Mouse (Mus musculus): ENCODE data around the gene Moxd1. TPM values are rescaled to one million over a fixed set of nuclear protein-coding genes. Genes with fewer than 3 reads are reported as not detected.

The Moxd1 gene
- polyA plus RNA-seq, 1 experiment from 2014 or later: 2.0 TPM

GRCm38 (mm10) chr10:24222911-24223310 lies 406 bp upstream of the Moxd1 start:
- Histone ChIP-seq H3K27ac (ENCODE audit: low read length) (no peak overlapping the region), H3K4me1 (replicated peaks; ENCODE audit: control insufficient read depth, insufficient read depth, low read length) (peaks cover 10% of the 10 kb centered on the region), H3K4me3 (replicated peaks; ENCODE audit: low read length) (peak overlapping the region; percentile 46), H3K9ac (replicated peaks; ENCODE audit: low read depth, low read length) (no peak overlapping the region), H3K4me2 (ENCODE audit: low read length) (peak overlapping the region; percentile 88), H3K9me3 (ENCODE audit: control insufficient read depth, low read length) (no peaks in the 10 kb centered on the region), H3K27me3 (replicated peaks; ENCODE audit: control insufficient read depth, insufficient read depth, low read length) (peaks cover 19% of the 10 kb centered on the region), H3K36me3 (ENCODE audit: control insufficient read depth, insufficient read depth) (no peaks in the 10 kb centered on the region)
- 8% methylated on average over 6 of the region's 6 CpGs for WGBS
- ATAC-seq: no peak; the same call in 1 of the 2 replicates

GRCm38 (mm10) chr10:24224591-24224990 lies 1.3 kb downstream of the Moxd1 start:
- H3K9ac ChIP-seq (replicated peaks; ENCODE audit: low read depth, low read length): no peak overlapping the region
- peaks cover 19% of the 10 kb centered on the region for H3K27me3 ChIP-seq (replicated peaks; ENCODE audit: control insufficient read depth, insufficient read depth, low read length)
- H3K4me2 ChIP-seq (ENCODE audit: low read length): no peak overlapping the region
- no peak overlapping the region for H3K27ac ChIP-seq (ENCODE audit: low read length)
- H3K4me3 ChIP-seq (replicated peaks; ENCODE audit: low read length): no peak overlapping the region
- no peaks in the 10 kb centered on the region for H3K36me3 ChIP-seq (ENCODE audit: control insufficient read depth, insufficient read depth)
- no peak for ATAC-seq
- WGBS: 42% methylated on average over 8 of the region's 8 CpGs
- no peaks in the 10 kb centered on the region for H3K9me3 ChIP-seq (ENCODE audit: control insufficient read depth, low read length)
- H3K4me1 ChIP-seq (replicated peaks; ENCODE audit: control insufficient read depth, insufficient read depth, low read length): peaks cover 13% of the 10 kb centered on the region

DNA sequence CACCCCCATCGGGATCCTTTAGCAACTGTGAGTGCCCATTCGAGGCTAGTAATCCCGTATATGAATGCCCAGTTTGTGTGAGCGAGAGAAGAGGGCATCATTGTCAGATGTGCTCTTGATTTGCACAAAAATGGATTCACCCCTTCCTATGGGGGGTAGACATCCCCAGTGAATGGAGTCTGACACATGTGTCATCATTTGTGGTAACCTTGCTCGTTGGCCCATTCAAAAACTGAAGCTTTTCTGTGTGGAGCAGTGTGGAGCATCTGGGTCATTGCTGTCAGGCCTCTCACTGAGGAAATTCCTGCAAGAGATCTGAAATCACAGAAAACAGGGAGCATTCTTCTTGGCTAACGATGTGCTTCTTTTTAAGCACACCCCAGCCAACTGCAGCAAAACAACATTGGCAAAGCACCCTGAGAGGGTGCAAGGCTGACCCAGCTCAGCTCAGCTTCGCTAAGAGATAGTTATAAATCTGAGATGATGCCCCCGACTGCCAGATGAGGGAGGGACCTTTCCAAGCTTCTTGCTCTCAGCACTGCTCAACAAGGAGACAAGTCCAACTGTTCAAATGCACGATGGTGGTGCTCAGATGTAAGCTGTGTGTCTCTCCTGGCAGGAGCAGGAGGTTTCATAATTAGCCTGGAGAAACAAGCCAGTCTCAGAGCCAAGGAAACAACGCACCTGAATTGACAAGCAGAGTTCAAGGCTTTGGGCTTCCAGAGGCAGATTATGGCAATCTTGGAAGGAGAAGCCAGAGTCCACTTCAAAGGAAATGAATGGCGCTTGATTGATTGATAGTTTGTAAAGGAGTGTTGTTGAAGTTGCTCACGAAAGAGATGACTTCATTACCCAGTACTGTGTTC lies 5.2 kb downstream of the Moxd1 start:
- peaks cover 8% of the 10 kb centered on the region for H3K4me1 ChIP-seq (replicated peaks; ENCODE audit: control insufficient read depth, insufficient read depth, low read length)
- 22% methylated on average over 12 of the region's 12 CpGs for WGBS
- no peaks in the 10 kb centered on the region for H3K36me3 ChIP-seq (ENCODE audit: control insufficient read depth, insufficient read depth)
- no peaks in the 10 kb centered on the region for H3K9me3 ChIP-seq (ENCODE audit: control insufficient read depth, low read length)
- no peak overlapping the region for H3K4me3 ChIP-seq (replicated peaks; ENCODE audit: low read length)
- H3K27ac ChIP-seq (ENCODE audit: low read length): no peak overlapping the region
- peak; percentile 35; the same call in 1 of the 2 replicates for ATAC-seq
- no peak overlapping the region for H3K9ac ChIP-seq (replicated peaks; ENCODE audit: low read depth, low read length)
- H3K4me2 ChIP-seq (ENCODE audit: low read length): no peak overlapping the region
- peaks cover 8% of the 10 kb centered on the region for H3K27me3 ChIP-seq (replicated peaks; ENCODE audit: control insufficient read depth, insufficient read depth, low read length)

DNA sequence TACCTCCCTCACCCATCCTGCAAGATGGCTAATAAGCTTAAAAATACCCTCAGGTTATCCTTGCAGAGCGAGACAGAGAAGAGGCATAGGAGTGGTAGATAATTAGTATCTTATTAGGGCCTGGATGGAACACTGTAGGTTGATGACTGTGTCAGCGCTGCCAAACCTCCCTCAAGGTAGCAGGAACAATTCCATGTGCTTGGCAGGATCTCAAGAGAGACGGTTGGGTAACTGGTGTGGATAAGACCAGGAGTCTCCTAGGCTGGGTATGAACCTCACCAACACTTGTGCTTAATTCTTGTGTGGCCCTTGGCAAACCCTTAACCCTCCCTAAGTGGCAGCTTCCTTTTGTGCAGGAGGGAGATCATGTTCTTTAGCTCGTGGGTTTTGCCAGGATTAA lies 9.0 kb downstream of the Moxd1 start:
- no peak overlapping the region for H3K9ac ChIP-seq (replicated peaks; ENCODE audit: low read depth, low read length)
- WGBS: 36% methylated on average over 4 of the region's 4 CpGs
- H3K36me3 ChIP-seq (ENCODE audit: control insufficient read depth, insufficient read depth): no peaks in the 10 kb centered on the region
- no peaks in the 10 kb centered on the region for H3K9me3 ChIP-seq (ENCODE audit: control insufficient read depth, low read length)
- ATAC-seq: no peak
- H3K4me3 ChIP-seq (replicated peaks; ENCODE audit: low read length): no peak overlapping the region
- H3K27me3 ChIP-seq (replicated peaks; ENCODE audit: control insufficient read depth, insufficient read depth, low read length): no peaks in the 10 kb centered on the region
- no peak overlapping the region for H3K27ac ChIP-seq (ENCODE audit: low read length)
- H3K4me2 ChIP-seq (ENCODE audit: low read length): no peak overlapping the region
- peaks cover 11% of the 10 kb centered on the region for H3K4me1 ChIP-seq (replicated peaks; ENCODE audit: control insufficient read depth, insufficient read depth, low read length)

GRCm38 (mm10) chr10:24235426-24236283 lies 12.3 kb downstream of the Moxd1 start:
- Histone ChIP-seq H3K9ac (replicated peaks; ENCODE audit: low read depth, low read length) (no peak overlapping the region), H3K36me3 (ENCODE audit: control insufficient read depth, insufficient read depth) (no peaks in the 10 kb centered on the region), H3K9me3 (ENCODE audit: control insufficient read depth, low read length) (peaks cover 4% of the 10 kb centered on the region; the same call in 1 of the 2 replicates), H3K4me2 (ENCODE audit: low read length) (peak overlapping the region; percentile 36), H3K4me1 (replicated peaks; ENCODE audit: control insufficient read depth, insufficient read depth, low read length) (peaks cover 7% of the 10 kb centered on the region), H3K4me3 (replicated peaks; ENCODE audit: low read length) (no peak overlapping the region), H3K27me3 (replicated peaks; ENCODE audit: control insufficient read depth, insufficient read depth, low read length) (no peaks in the 10 kb centered on the region), H3K27ac (ENCODE audit: low read length) (no peak overlapping the region)
- 18% methylated on average over 23 of the region's 23 CpGs for WGBS
- ATAC-seq: peak; percentile 91

DNA sequence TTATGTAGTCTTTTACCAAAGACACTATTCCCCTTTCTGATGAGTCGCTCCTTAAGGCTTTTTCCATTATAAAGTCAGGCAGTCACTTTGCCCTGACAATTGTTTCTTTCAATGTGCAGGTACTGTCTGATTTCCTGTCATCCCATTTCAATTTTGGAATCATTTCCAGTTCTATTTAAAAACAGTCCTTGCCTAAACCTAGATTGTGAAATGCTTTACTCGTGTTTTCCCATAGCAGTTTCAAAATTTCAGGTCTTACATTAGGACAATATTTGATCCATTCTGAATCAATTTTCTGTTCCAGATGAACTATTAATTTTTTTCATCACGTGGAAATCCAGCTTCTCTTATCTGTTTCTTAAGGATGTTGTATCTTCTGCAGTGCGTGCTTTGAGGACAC lies 23.5 kb downstream of the Moxd1 start:
- no peak for ATAC-seq
- H3K9ac ChIP-seq (replicated peaks; ENCODE audit: low read depth, low read length): no peak overlapping the region
- H3K27ac ChIP-seq (ENCODE audit: low read length): no peak overlapping the region
- no peaks in the 10 kb centered on the region for H3K4me1 ChIP-seq (replicated peaks; ENCODE audit: control insufficient read depth, insufficient read depth, low read length)
- no peaks in the 10 kb centered on the region for H3K36me3 ChIP-seq (ENCODE audit: control insufficient read depth, insufficient read depth)
- no peak overlapping the region for H3K4me3 ChIP-seq (replicated peaks; ENCODE audit: low read length)
- H3K4me2 ChIP-seq (ENCODE audit: low read length): no peak overlapping the region
- no peaks in the 10 kb centered on the region for H3K9me3 ChIP-seq (ENCODE audit: control insufficient read depth, low read length)
- H3K27me3 ChIP-seq (replicated peaks; ENCODE audit: control insufficient read depth, insufficient read depth, low read length): no peaks in the 10 kb centered on the region
- 87% methylated on average over 4 of the region's 4 CpGs for WGBS

DNA sequence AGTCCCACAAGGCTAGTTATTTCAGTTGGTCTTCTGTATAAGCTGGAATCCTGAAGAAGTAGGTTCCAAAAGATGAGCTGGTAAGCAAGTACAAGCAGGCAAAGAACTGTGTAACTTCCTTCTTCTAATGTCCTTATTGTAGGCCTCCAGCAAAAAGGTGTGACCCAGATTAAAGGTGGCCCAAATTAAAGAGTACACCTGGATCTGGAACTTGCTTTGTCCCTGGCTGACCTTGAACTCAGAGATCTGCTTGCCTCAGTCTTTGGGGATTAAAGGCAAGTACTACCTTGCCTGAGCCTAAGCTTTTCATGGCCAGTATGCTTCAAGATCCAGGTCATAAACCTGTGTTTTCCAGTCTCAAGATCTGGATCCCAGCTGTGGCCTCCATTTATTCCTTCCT lies 24.8 kb downstream of the Moxd1 start:
- H3K27me3 ChIP-seq (replicated peaks; ENCODE audit: control insufficient read depth, insufficient read depth, low read length): no peaks in the 10 kb centered on the region
- no peak overlapping the region for H3K27ac ChIP-seq (ENCODE audit: low read length)
- H3K4me2 ChIP-seq (ENCODE audit: low read length): no peak overlapping the region
- no peaks in the 10 kb centered on the region for H3K4me1 ChIP-seq (replicated peaks; ENCODE audit: control insufficient read depth, insufficient read depth, low read length)
- ATAC-seq: no peak
- H3K9me3 ChIP-seq (ENCODE audit: control insufficient read depth, low read length): no peaks in the 10 kb centered on the region
- H3K9ac ChIP-seq (replicated peaks; ENCODE audit: low read depth, low read length): no peak overlapping the region
- no peak overlapping the region for H3K4me3 ChIP-seq (replicated peaks; ENCODE audit: low read length)
- no peaks in the 10 kb centered on the region for H3K36me3 ChIP-seq (ENCODE audit: control insufficient read depth, insufficient read depth)

DNA sequence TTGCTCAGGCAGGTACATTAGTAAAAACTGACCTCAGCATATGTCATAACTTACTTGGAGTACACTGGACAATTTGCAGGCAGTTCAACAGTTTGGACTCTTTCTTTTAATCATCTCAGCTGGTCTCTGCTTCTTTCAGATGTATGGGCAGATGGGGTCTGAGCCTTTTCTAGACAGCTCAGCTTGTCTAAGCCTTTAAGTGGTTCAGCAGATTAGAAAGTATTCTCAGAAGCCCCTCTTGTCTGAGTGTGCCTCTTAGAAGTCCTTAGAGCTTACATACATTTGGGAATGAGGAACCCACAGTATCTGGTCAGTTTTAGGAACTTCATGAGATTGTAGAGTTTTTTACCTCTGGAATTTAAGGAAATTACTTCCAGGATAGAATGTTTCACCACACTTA lies 28.3 kb downstream of the Moxd1 start:
- H3K27me3 ChIP-seq (replicated peaks; ENCODE audit: control insufficient read depth, insufficient read depth, low read length): no peaks in the 10 kb centered on the region
- H3K4me3 ChIP-seq (replicated peaks; ENCODE audit: low read length): no peak overlapping the region
- no peak overlapping the region for H3K9ac ChIP-seq (replicated peaks; ENCODE audit: low read depth, low read length)
- H3K36me3 ChIP-seq (ENCODE audit: control insufficient read depth, insufficient read depth): no peaks in the 10 kb centered on the region
- H3K27ac ChIP-seq (ENCODE audit: low read length): no peak overlapping the region
- H3K4me2 ChIP-seq (ENCODE audit: low read length): no peak overlapping the region
- no peaks in the 10 kb centered on the region for H3K9me3 ChIP-seq (ENCODE audit: control insufficient read depth, low read length)
- no peaks in the 10 kb centered on the region for H3K4me1 ChIP-seq (replicated peaks; ENCODE audit: control insufficient read depth, insufficient read depth, low read length)
- ATAC-seq: no peak

GRCm38 (mm10) chr10:24258150-24258549 lies 34.8 kb downstream of the Moxd1 start:
- H3K27me3 ChIP-seq (replicated peaks; ENCODE audit: control insufficient read depth, insufficient read depth, low read length): no peaks in the 10 kb centered on the region
- H3K4me3 ChIP-seq (replicated peaks; ENCODE audit: low read length): no peak overlapping the region
- H3K27ac ChIP-seq (ENCODE audit: low read length): no peak overlapping the region
- no peaks in the 10 kb centered on the region for H3K4me1 ChIP-seq (replicated peaks; ENCODE audit: control insufficient read depth, insufficient read depth, low read length)
- no peak overlapping the region for H3K9ac ChIP-seq (replicated peaks; ENCODE audit: low read depth, low read length)
- H3K9me3 ChIP-seq (ENCODE audit: control insufficient read depth, low read length): no peaks in the 10 kb centered on the region
- no peak for ATAC-seq
- H3K4me2 ChIP-seq (ENCODE audit: low read length): no peak overlapping the region
- H3K36me3 ChIP-seq (ENCODE audit: control insufficient read depth, insufficient read depth): no peaks in the 10 kb centered on the region
- WGBS: 93% methylated on average over 7 of the region's 7 CpGs

Measured in forebrain, embryonic 16.5 days (tissue).